Mouse (Mus musculus): Measurements from ENCODE around the gene Fyn.
A peak's percentile ranks its signal among the peaks of the same experiment; 100 is the strongest.

The Fyn gene

GRCm38 (mm10) chr10:39509937-39510336 lies 141.3 kb downstream of the Fyn start:
- no peak for DNase-seq

- no peak for DNase-seq
These were observed 144.1 kb downstream of the Fyn start for GRCm38 (mm10) chr10:39512631-39513314.

GRCm38 (mm10) chr10:39514916-39515315 lies 146.3 kb downstream of the Fyn start:
- no peak for DNase-seq

- no peak for DNase-seq
These were observed 148.0 kb downstream of the Fyn start for GRCm38 (mm10) chr10:39516541-39517133.

GRCm38 (mm10) chr10:39517375-39517774 lies 148.7 kb downstream of the Fyn start:
- no peak for DNase-seq

GRCm38 (mm10) chr10:39518232-39518631 lies 149.6 kb downstream of the Fyn start:
- peak; percentile 46 to 48 for DNase-seq

GRCm38 (mm10) chr10:39518859-39519258 lies 150.2 kb downstream of the Fyn start:
- DNase-seq = no peak

- peak; percentile 82 to 86 for DNase-seq
These were observed 151.7 kb downstream of the Fyn start for GRCm38 (mm10) chr10:39520123-39520989.

GRCm38 (mm10) chr10:39521327-39521726 lies 152.7 kb downstream of the Fyn start:
- no peak for DNase-seq

- DNase-seq = no peak
These were observed 153.3 kb downstream of the Fyn start for GRCm38 (mm10) chr10:39521861-39522391.

GRCm38 (mm10) chr10:39522857-39523614 lies 154.4 kb downstream of the Fyn start:
- no peak for DNase-seq

GRCm38 (mm10) chr10:39524355-39524754 lies 155.7 kb downstream of the Fyn start:
- no peak for DNase-seq

GRCm38 (mm10) chr10:39525431-39525830 lies 156.8 kb downstream of the Fyn start:
- DNase-seq = no peak

- no peak for DNase-seq
These were observed 158.5 kb downstream of the Fyn start for GRCm38 (mm10) chr10:39527113-39527512.

GRCm38 (mm10) chr10:39529179-39529578 lies 160.5 kb downstream of the Fyn start:
- DNase-seq = no peak

- no peak for DNase-seq
These were observed 163.5 kb downstream of the Fyn start for GRCm38 (mm10) chr10:39532008-39532740.

- no peak for DNase-seq
These were observed 164.2 kb downstream of the Fyn start for GRCm38 (mm10) chr10:39532823-39533222.

- no peak for DNase-seq
These were observed 165.8 kb downstream of the Fyn start for GRCm38 (mm10) chr10:39534324-39535026.

GRCm38 (mm10) chr10:39535347-39535746 lies 166.7 kb downstream of the Fyn start:
- no peak for DNase-seq

GRCm38 (mm10) chr10:39536258-39536657 lies 167.6 kb downstream of the Fyn start:
- peak; percentile 52 to 54 for DNase-seq

GRCm38 (mm10) chr10:39540012-39540647 lies 171.5 kb downstream of the Fyn start:
- DNase-seq = no peak

All from cerebellum, adult 18-20 months (tissue).